Mouse (Mus musculus) olfactory bulb, adult 2 months (tissue): ENCODE results near the gene Tcp10c. TPM values are rescaled to one million over a fixed set of nuclear protein-coding genes. Genes with fewer than 3 reads are reported as not detected.
"Not testable (repeated sequence)": the region's sequence is repeated elsewhere in the genome, so short reads cannot be mapped to it uniquely, and the experiment has no call there.

Source experiments
- H3K27ac ChIP-seq: fragments of 200-500 bp; 2 replicates; pipeline ENCODE4 v1.5.1; 2012; ENCODE audit warnings: low read depth, low read length; ENCODE audit not compliant: insufficient read depth
- H3K4me1 ChIP-seq: fragments of 200-500 bp; 2 replicates; pipeline ENCODE4 v1.6.1; 2012; ENCODE audit warnings: low read length; ENCODE audit not compliant: control insufficient read depth, insufficient read depth
- H3K4me3 ChIP-seq: fragments of 200-500 bp; 2 replicates; pipeline ENCODE4 v1.5.1; 2012; ENCODE audit warnings: mild to moderate bottlenecking, low read depth, low read length, moderate library complexity; ENCODE audit not compliant: insufficient read depth
- WGBS: fragments of 180-500 bp; shearing (Covaris S2); methylation state at CpG from one replicate; pipeline ENCODE4 v1.1.7; 2018; 5-methylcytosine and 5-hydroxymethylcytosine counted together
- polyA plus RNA-seq: library from polyadenylated mRNA; stranded (reverse); fragments of >200 nt; gene quantifications from 2 replicates; pipeline ENCODE4 v1.2.4, GENCODE M21; 2012; ENCODE audit warnings: low replicate concordance; ENCODE audit not compliant: missing spikeins, insufficient read depth, insufficient read length

The Tcp10c gene
- polyA plus RNA-seq, 1 experiment, result not detected

DNA sequence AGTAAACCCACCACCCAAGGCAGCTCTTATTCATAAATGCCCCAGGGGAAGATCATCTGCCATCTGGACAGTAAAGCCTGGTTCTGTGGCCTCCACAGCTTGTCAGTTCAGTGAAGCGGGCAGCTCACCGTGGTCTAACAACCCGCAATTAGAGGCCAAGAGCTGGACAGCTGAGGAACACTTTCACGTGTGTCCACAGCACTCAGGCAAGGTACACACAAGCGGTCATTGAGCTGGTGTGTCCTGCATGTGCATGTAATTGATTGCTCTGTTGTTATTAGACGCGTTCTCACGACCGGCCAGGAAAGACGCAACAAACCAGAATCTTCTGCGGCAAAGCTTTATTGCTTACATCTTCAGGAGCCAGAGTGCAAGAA, 53.9 kb downstream of the Tcp10c start:
- H3K4me3 ChIP-seq, H3K27ac ChIP-seq, H3K4me1 ChIP-seq: not testable (repeated sequence)
- 96% methylated on average over 11 of the region's 11 CpGs for WGBS

DNA sequence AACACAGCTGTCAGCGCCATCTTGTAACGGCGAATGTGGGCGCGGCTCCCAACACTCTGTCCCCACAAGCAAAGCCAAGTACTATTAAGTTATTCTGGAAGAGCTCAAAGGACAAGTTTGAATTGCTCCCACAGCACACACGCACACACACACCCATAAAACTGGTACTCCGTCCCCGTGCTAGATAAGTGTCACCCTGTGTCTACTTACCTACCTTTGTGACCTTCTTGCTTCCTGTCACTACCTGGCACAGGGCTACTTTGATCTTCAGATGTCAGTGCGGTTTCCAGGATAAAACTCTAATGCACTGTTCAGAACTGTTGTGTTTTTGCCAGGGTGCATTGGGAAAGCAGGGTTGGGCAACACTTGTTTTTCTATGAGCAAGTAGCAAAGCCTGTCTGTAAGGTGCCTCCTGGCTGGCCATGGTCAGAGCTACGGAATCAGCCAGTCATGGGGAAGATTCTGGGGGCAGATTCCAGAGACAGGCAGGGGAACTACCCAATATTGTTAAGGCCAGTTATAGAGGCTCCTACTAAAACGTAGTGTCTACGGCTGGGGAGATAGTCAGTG, 66.7 kb downstream of the Tcp10c start:
- H3K4me1 ChIP-seq, H3K4me3 ChIP-seq, H3K27ac ChIP-seq: not testable (repeated sequence)
- 90% methylated on average over 11 of the region's 12 CpGs for WGBS

DNA sequence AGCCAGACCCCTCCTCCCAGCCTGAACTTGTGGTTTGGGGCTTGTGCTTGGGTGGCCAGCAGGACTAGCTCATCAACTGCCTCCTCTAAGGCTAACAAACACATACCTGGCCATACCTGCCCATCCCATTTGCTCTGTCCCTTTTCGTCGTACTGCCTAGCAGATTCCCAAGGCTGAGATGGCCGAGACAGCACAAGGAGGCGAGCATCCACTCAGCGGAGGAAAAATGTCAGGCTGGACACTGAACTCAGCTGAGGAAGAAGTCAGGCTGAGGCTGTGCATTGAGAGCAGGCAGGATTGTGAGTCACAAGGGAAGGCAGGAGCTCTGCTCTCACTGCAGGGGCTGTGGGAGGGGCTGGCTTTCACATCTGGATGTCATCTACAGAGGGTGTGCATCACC, 68.3 kb downstream of the Tcp10c start:
- H3K4me3 ChIP-seq, H3K27ac ChIP-seq, H3K4me1 ChIP-seq: not testable (repeated sequence)
- 86% methylated on average over 5 of the region's 5 CpGs for WGBS

DNA sequence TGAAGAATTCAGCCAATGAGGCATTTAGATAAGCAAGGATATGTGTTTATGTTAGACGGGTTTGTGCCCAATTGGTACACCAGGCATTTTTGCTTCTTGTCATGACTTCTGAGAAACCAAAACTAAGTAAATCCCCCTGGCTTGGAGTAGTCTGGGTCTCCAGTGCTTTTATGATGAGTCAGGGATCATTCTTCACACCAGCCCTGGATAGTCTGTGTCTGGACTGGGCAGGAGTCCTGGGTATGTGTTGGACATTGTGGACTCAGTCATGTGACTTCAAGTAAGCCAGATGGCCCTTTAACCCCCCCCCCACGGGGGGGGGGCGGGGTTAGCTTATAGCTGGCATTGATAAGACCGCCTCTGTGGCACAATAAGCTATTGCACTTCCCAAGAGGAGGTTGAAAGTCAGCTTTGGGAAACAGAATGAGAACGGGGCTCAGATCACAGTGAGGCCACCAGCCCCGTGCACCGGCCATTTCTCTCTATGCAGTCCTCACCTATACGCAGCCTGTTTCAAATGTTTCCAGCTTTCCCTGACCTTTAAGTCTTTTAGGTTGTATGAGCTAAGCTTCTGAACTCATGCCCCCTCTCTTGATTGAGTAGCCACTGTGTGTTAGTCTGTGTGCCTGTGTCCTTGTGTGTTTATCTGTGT, 69.1 kb downstream of the Tcp10c start:
- WGBS, result 67% methylated on average over 8 of the region's 8 CpGs
- H3K27ac ChIP-seq, H3K4me3 ChIP-seq, H3K4me1 ChIP-seq: not testable (repeated sequence)

DNA sequence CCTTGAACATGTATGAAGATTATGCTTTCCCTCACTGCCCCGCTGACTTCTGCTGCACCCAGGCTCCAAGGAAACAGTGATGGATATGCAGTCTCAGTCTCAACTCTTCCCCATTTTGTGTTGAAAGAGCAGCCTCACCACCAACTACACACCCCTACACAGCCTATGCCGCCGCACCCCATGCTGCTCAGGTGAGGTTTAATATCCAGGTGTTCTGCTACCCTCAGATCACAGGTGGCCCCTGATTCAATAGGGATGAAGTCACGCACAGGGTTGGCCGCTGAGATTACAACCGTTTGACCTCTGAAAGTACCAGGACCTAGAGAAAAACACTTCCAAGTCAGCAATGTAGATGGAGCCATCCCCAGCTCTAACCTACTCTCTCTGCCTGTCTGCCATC, 69.9 kb downstream of the Tcp10c start:
- 89% methylated on average over 6 of the region's 6 CpGs for WGBS
- not testable (repeated sequence) for H3K4me1 ChIP-seq, H3K27ac ChIP-seq, H3K4me3 ChIP-seq

DNA sequence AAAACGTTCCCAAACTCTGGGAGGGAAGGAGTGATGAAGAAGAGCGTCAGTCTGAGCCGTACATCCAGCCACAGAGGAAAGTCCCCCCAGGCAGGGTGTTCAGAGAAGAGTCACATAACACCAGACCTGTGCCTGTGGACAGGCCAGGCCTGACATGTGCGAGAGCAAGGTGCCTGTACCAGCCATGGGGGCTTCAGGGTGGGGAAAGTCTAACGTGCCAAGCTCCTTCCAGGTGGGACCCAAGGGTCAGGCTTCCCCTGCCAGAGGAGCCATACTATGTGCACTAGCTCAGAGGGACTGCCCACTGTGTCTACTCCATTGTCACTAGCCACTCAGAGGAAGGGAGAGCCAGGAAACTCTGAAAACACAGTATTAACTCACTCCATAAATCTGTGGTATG, 71.3 kb downstream of the Tcp10c start:
- H3K27ac ChIP-seq, H3K4me3 ChIP-seq, H3K4me1 ChIP-seq: not testable (repeated sequence)
- 80% methylated on average over 2 of the region's 5 CpGs for WGBS

DNA sequence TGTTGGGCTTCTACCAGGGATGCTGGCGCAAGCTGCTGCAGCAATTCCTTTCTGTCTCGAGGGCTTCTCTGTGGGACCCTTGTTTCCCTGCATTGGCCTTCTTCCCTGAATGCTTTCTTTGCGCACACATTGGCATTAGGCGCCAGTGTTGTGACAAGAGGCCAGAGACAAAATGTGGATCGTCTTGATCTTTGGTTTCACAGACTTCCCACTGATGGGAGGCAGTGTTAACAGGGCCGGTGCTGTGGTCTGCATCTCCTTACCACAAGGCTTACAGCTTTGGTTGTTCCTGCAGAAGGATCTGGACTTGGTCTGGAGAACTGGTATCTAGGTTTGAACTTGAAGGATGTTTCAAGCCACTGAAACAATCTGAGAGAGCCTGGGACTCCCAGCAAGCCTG, 72.1 kb downstream of the Tcp10c start:
- H3K4me1 ChIP-seq, H3K27ac ChIP-seq, H3K4me3 ChIP-seq: not testable (repeated sequence)
- WGBS, result 81% methylated on average over 5 of the region's 6 CpGs

Other genes with a start within 250 kb of the Tcp10c start
- not detected in 2 replicates for gene Unc93a, start 222.8 kb upstream of the Tcp10c start, polyA plus RNA-seq
- not detected in 2 replicates for gene Smok2a, start 133.4 kb upstream of the Tcp10c start, polyA plus RNA-seq
- not detected in 2 replicates for gene Smok2b, start 124.3 kb upstream of the Tcp10c start, polyA plus RNA-seq